Mouse (Mus musculus): ENCODE measurements at regions not wholly inside any gene's neighbourhood (a gene's known extent, or its start where the extent isn't known, plus 50 kb on each side); places are given as distances from the start of the nearest gene placed in this dataset.
A peak's percentile ranks its signal among the peaks of the same experiment; 100 is the strongest.
"Not testable (repeated sequence)": the region's sequence is repeated elsewhere in the genome, so short reads cannot be mapped to it uniquely, and the experiment has no call there.

DNA sequence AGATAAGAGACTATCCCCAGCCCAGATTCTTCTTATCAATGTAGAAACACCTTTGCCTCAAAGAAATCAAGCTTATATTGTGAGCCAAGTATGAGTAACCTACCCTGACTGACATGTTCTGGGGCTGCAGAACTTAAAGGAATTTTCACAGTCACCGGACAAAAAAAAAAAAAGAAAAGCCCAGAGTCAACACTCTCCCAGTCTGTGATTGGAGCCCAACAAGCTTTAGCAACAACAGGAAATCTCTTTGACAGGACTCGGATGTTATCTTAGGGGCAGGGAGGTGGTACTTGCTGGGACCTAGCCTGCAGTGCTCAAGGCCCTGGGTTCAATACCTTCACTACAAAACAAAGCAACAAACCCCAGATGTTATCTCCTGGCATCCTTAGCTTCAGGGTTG, 114.2 kb downstream of the Nectin1 start:
- H3K9ac ChIP-seq (ENCODE audit: low read depth, low read length), result no peak overlapping the region
- no peak overlapping the region for H3K27ac ChIP-seq (ENCODE audit: low read length)
- H3K4me3 ChIP-seq (ENCODE audit: low read length), result no peak overlapping the region
- no peaks in the 10 kb centered on the region for H3K36me3 ChIP-seq (ENCODE audit: control insufficient read depth, insufficient read depth, low read length)
- no peaks in the 10 kb centered on the region for H3K4me1 ChIP-seq (ENCODE audit: control insufficient read depth, insufficient read depth, low read length)
- H3K9me3 ChIP-seq (ENCODE audit: control insufficient read depth, low read length), result no peaks in the 10 kb centered on the region
- H3K27me3 ChIP-seq (replicated peaks; ENCODE audit: control insufficient read depth, insufficient read depth, low read length), result peaks cover 5% of the 10 kb centered on the region
- ATAC-seq, result no peak
- WGBS, result 12% methylated on average over 2 of the region's 2 CpGs
- H3K4me2 ChIP-seq (ENCODE audit: low read depth, low read length), result no peak overlapping the region

DNA sequence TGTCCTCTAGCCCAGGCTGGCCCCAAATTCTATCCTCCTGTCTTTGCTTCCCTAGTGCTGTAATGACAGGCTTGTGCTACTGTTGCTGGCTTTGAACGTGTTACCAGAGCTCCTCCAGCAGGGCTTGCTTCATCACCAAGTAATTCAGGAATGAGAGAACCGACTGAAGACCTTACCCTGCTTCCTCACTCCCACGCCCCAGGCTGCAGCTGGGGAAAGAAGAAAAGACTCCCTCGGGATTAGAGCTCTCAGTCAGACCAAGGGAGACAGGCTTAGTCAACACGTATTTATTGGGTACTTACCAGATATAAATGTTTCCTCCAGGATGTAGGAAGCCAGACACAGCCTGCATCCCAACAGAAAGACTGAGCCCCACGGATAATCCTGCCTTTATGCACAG, 115.0 kb downstream of the Nectin1 start:
- Histone ChIP-seq H3K4me2 (ENCODE audit: low read depth, low read length) (no peak overlapping the region), H3K36me3 (ENCODE audit: control insufficient read depth, insufficient read depth, low read length) (no peaks in the 10 kb centered on the region), H3K27ac (ENCODE audit: low read length) (no peak overlapping the region), H3K4me1 (ENCODE audit: control insufficient read depth, insufficient read depth, low read length) (peaks cover 4% of the 10 kb centered on the region), H3K27me3 (replicated peaks; ENCODE audit: control insufficient read depth, insufficient read depth, low read length) (peaks cover 8% of the 10 kb centered on the region), H3K9me3 (ENCODE audit: control insufficient read depth, low read length) (no peaks in the 10 kb centered on the region), H3K4me3 (ENCODE audit: low read length) (no peak overlapping the region), H3K9ac (ENCODE audit: low read depth, low read length) (no peak overlapping the region)
- 38% methylated on average over 6 of the region's 6 CpGs for WGBS
- ATAC-seq, result no peak

DNA sequence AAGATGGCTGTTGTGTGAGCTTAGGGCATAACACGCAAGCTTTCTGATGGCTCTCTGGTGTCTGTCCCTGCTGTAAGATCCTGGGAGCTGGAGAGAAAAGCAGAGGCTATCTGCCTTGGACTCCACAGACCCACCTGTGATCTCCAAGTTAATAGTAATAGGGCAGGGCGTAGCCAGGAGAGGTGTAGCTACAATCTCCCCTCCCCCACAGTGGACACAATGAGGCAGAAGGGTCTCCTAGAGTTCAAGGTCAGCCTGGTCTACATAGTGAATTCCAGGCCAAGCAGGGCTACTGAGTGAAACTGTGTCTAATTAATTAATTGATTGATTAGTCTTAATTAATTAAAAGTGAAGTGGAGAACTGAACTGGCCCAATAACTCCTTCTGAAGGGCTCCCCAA, 116.5 kb downstream of the Nectin1 start:
- Histone ChIP-seq H3K4me1 (ENCODE audit: control insufficient read depth, insufficient read depth, low read length) (peaks cover 9% of the 10 kb centered on the region), H3K36me3 (ENCODE audit: control insufficient read depth, insufficient read depth, low read length) (no peaks in the 10 kb centered on the region), H3K27ac (ENCODE audit: low read length) (no peak overlapping the region), H3K4me2 (ENCODE audit: low read depth, low read length) (no peak overlapping the region), H3K9me3 (ENCODE audit: control insufficient read depth, low read length) (no peaks in the 10 kb centered on the region), H3K27me3 (replicated peaks; ENCODE audit: control insufficient read depth, insufficient read depth, low read length) (peaks cover 13% of the 10 kb centered on the region), H3K9ac (ENCODE audit: low read depth, low read length) (no peak overlapping the region), H3K4me3 (ENCODE audit: low read length) (no peak overlapping the region)
- 92% methylated on average over 2 of the region's 2 CpGs for WGBS
- no peak for ATAC-seq

DNA sequence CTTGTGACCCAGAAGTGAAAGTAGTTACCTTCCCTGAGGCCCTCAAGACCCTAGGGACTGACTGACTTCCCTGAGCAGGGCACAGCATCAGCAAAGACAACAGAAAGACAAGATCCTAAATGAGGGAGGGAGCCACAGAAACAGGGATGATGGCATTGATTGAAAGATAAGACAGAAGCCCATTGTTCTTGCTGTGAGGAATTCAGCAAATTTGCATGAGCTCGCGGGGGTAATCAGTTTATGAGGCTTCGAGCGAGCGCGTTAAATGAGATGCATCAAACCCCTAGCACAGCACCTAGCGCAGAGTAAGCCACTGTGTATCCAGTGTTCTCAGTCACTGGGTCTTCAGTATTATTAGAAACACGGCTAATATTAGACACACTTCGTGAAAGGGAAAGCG, 117.6 kb downstream of the Nectin1 start:
- no peak overlapping the region for H3K27ac ChIP-seq (ENCODE audit: low read length)
- H3K4me2 ChIP-seq (ENCODE audit: low read depth, low read length), result no peak overlapping the region
- ATAC-seq, result no peak
- 32% methylated on average over 10 of the region's 10 CpGs for WGBS
- H3K36me3 ChIP-seq (ENCODE audit: control insufficient read depth, insufficient read depth, low read length), result no peaks in the 10 kb centered on the region
- H3K9ac ChIP-seq (ENCODE audit: low read depth, low read length), result no peak overlapping the region
- peaks cover 13% of the 10 kb centered on the region for H3K27me3 ChIP-seq (replicated peaks; ENCODE audit: control insufficient read depth, insufficient read depth, low read length)
- no peaks in the 10 kb centered on the region for H3K9me3 ChIP-seq (ENCODE audit: control insufficient read depth, low read length)
- no peak overlapping the region for H3K4me3 ChIP-seq (ENCODE audit: low read length)
- peaks cover 9% of the 10 kb centered on the region for H3K4me1 ChIP-seq (ENCODE audit: control insufficient read depth, insufficient read depth, low read length)

DNA sequence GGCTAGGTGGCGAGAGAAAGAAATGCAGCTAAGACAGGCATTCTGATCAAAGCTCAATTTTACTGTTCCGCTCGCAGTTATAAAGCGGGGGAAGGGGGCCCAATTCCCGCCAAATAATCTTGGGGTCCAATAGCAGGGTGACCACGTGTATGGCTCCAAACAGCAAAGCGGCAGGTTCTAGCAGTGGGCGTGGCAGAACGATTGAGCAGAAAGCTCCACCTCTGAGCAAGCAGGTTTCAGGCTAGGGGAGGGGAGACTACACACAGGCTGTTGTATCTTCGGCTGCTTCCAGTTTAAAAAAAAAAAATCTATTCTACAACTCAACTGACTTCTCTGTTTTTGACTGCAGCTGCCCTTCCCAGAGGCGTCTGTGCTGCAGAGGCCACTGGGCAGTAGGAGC, 118.2 kb downstream of the Nectin1 start:
- H3K9ac ChIP-seq (ENCODE audit: low read depth, low read length); ATAC-seq; H3K27ac ChIP-seq (ENCODE audit: low read length); H3K36me3 ChIP-seq (ENCODE audit: control insufficient read depth, insufficient read depth, low read length); H3K4me1 ChIP-seq (ENCODE audit: control insufficient read depth, insufficient read depth, low read length); H3K9me3 ChIP-seq (ENCODE audit: control insufficient read depth, low read length); H3K4me3 ChIP-seq (ENCODE audit: low read length); H3K4me2 ChIP-seq (ENCODE audit: low read depth, low read length): not testable (repeated sequence)
- H3K27me3 ChIP-seq (replicated peaks; ENCODE audit: control insufficient read depth, insufficient read depth, low read length), result peaks cover 13% of the 10 kb centered on the region
- 15% methylated on average over 11 of the region's 11 CpGs for WGBS

DNA sequence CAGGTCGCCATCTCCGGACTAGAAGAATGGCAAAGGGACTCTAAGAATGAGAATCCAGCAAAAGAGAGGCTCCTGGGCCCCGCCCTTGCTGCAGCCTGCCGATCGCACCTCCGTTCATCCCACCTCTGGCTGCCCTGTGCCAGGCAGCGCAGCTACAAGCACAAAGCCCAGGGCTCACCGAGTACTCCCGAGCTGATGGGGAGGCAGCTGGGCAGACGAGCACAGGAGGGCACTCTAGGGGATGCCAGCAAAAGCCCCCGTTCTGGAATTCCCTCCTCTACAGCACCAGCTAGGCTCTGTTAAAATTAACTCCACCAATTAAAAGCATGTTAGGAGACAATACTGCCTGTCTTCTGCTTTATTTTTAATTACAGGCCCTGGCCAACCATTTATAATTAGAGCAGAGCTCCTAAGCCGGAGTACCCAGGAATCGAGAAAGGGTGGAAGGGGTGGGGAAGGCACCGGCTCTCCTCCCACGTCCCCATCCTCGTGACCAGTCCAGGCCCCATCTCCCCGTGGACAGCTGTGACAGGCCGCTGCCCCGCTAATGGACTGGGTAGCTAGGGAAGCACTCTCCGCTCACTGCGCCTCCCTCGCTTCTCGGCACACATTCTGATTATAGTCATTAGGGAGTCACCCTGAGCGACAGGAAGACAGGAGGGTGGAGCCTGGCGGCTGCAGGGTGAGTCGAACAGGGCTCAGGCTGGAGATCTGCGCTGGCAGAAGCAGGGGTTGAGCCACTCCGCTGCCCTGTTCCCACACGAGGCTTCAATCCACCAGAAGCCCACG, 120.0 kb downstream of the Nectin1 start:
- H3K36me3 ChIP-seq (ENCODE audit: control insufficient read depth, insufficient read depth, low read length), result no peaks in the 10 kb centered on the region
- no peak overlapping the region for H3K9ac ChIP-seq (ENCODE audit: low read depth, low read length)
- H3K4me2 ChIP-seq (ENCODE audit: low read depth, low read length), result peak overlapping the region; percentile 48
- ATAC-seq, result 0 out of 2 replicates have a peak, but pooled peaks have one; percentile 26
- no peak overlapping the region for H3K27ac ChIP-seq (ENCODE audit: low read length)
- no peaks in the 10 kb centered on the region for H3K9me3 ChIP-seq (ENCODE audit: control insufficient read depth, low read length)
- H3K27me3 ChIP-seq (replicated peaks; ENCODE audit: control insufficient read depth, insufficient read depth, low read length), result peaks cover 13% of the 10 kb centered on the region
- WGBS, result 4% methylated on average over 30 of the region's 30 CpGs
- H3K4me3 ChIP-seq (ENCODE audit: low read length), result peak overlapping the region; percentile 20
- peaks cover 9% of the 10 kb centered on the region for H3K4me1 ChIP-seq (ENCODE audit: control insufficient read depth, insufficient read depth, low read length)

DNA sequence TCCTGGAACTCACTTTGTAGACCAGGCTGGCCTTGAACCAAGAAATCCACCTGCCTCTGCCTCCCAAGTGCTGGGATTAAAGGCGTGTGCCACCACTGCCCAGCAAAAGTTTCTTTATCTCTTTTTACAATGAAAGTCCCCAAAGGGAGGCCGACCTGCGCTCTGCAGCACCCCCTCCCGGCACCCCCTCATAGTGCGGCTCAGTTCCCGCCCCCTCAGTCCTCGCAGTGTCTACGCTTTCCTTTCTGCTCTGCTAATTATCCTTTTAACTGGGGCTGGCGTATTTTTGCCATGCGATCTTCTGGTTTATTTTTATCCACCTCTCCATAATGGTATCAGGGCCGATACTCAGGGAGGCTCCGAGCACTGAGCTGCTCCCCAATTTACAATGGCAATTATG, 123.0 kb downstream of the Nectin1 start:
- Histone ChIP-seq H3K27ac (ENCODE audit: low read length) (no peak overlapping the region), H3K27me3 (replicated peaks; ENCODE audit: control insufficient read depth, insufficient read depth, low read length) (peaks cover 8% of the 10 kb centered on the region), H3K4me3 (ENCODE audit: low read length) (no peak overlapping the region), H3K9ac (ENCODE audit: low read depth, low read length) (no peak overlapping the region), H3K36me3 (ENCODE audit: control insufficient read depth, insufficient read depth, low read length) (no peaks in the 10 kb centered on the region), H3K4me1 (ENCODE audit: control insufficient read depth, insufficient read depth, low read length) (peaks cover 9% of the 10 kb centered on the region), H3K4me2 (ENCODE audit: low read depth, low read length) (no peak overlapping the region), H3K9me3 (ENCODE audit: control insufficient read depth, low read length) (no peaks in the 10 kb centered on the region)
- ATAC-seq, result no peak
- 78% methylated on average over 12 of the region's 12 CpGs for WGBS

DNA sequence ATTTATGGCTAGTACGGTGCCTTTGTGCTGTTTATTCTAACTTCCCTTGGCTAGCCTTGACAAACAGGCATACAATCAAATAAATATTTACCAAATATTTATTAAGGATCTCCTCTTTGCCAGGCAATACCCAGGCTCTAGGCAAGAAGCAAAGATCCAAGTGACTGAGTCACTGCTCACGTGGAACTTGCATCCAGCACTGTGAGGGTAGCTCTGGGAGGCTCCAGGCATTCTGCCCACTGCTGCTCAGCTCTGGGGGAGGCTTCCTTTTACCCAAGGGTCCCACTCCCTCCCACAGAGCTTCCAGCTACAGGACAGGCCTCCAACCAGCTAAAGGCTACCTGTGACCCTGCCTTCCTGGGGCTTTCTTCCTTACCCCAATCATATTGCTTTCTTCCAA, 130.1 kb downstream of the Nectin1 start:
- Histone ChIP-seq H3K9me3 (ENCODE audit: control insufficient read depth, low read length) (no peaks in the 10 kb centered on the region), H3K27me3 (replicated peaks; ENCODE audit: control insufficient read depth, insufficient read depth, low read length) (peaks cover 8% of the 10 kb centered on the region), H3K9ac (ENCODE audit: low read depth, low read length) (no peak overlapping the region), H3K36me3 (ENCODE audit: control insufficient read depth, insufficient read depth, low read length) (no peaks in the 10 kb centered on the region), H3K4me3 (ENCODE audit: low read length) (no peak overlapping the region), H3K4me2 (ENCODE audit: low read depth, low read length) (no peak overlapping the region), H3K4me1 (ENCODE audit: control insufficient read depth, insufficient read depth, low read length) (no peaks in the 10 kb centered on the region), H3K27ac (ENCODE audit: low read length) (no peak overlapping the region)
- ATAC-seq, result no peak
- 73% methylated on average over 2 of the region's 2 CpGs for WGBS

DNA sequence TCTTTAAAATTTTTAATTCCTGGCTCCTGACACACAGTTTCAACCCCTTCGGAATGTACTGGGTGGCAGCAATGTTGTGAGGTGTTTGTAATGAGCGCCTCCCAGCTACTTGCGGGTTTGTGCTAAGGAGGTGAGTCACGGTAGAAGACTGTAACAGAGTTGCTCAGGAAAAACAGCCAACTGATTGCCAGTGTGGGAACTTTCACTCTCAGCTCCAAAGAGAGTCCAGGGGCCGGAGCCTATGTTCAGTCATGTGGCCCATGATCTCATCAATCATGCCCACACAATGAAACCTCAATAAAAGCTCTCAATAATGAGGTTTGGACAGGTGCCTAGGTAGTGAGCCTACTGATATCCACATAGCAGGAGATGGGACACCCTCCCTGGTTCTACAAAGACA, 130.5 kb downstream of the Nectin1 start:
- Histone ChIP-seq H3K27ac (ENCODE audit: low read length) (no peak overlapping the region), H3K27me3 (replicated peaks; ENCODE audit: control insufficient read depth, insufficient read depth, low read length) (peaks cover 13% of the 10 kb centered on the region), H3K4me3 (ENCODE audit: low read length) (no peak overlapping the region), H3K9ac (ENCODE audit: low read depth, low read length) (no peak overlapping the region), H3K9me3 (ENCODE audit: control insufficient read depth, low read length) (no peaks in the 10 kb centered on the region), H3K4me1 (ENCODE audit: control insufficient read depth, insufficient read depth, low read length) (0 out of 2 replicates have a peak, but pooled peaks cover 2% of the 10 kb centered on the region), H3K4me2 (ENCODE audit: low read depth, low read length) (no peak overlapping the region), H3K36me3 (ENCODE audit: control insufficient read depth, insufficient read depth, low read length) (no peaks in the 10 kb centered on the region)
- WGBS, result 76% methylated on average over 5 of the region's 5 CpGs
- no peak for ATAC-seq
